Mouse (Mus musculus): ENCODE results near the gene Msln.

Gene Msln

GRCm38 (mm10) chr17:25754241-25754640 lies at the start of gene Msln:
Gene Msln (minus strand): TSS chr17:25754378.
- no peak for DNase-seq (ENCODE audit: low spot score in 2 of 2)

- DNase-seq (ENCODE audit: low spot score in 2 of 2), result no peak
Observed at GRCm38 (mm10) chr17:25802825-25803517, 48.8 kb upstream of the Msln start.

- DNase-seq (ENCODE audit: low spot score in 2 of 2), result peak; percentile 55 to 72
Observed at GRCm38 (mm10) chr17:25801029-25801428, 46.9 kb upstream of the Msln start.

GRCm38 (mm10) chr17:25796951-25797369 lies 42.8 kb upstream of the Msln start, which contains the start of gene Metrn:
Gene Metrn (minus strand): TSS chr17:25797136.
- DNase-seq (ENCODE audit: low spot score in 2 of 2), result peak; percentile 87 to 93

- DNase-seq (ENCODE audit: low spot score in 2 of 2), result peak in 1 of 2 experiments; percentile 25
Observed at GRCm38 (mm10) chr17:25796211-25796771, 42.1 kb upstream of the Msln start.

- DNase-seq (ENCODE audit: low spot score in 2 of 2), result no peak
Observed at GRCm38 (mm10) chr17:25795609-25796092, 41.5 kb upstream of the Msln start, which contains the start of gene AC134908.4. Gene AC134908.4 (minus strand): TSS chr17:25795659.

- no peak for DNase-seq (ENCODE audit: low spot score in 2 of 2)
Observed at GRCm38 (mm10) chr17:25794998-25795397, 40.8 kb upstream of the Msln start.

GRCm38 (mm10) chr17:25794197-25794596 lies 40.0 kb upstream of the Msln start:
- no peak for DNase-seq (ENCODE audit: low spot score in 2 of 2)

GRCm38 (mm10) chr17:25792615-25793014 lies 38.4 kb upstream of the Msln start, which contains the start of gene Fam173a:
Gene Fam173a (minus strand): TSS chr17:25792901.
- DNase-seq (ENCODE audit: low spot score in 2 of 2), result peak; percentile 81 to 82

GRCm38 (mm10) chr17:25791843-25792527 lies 37.8 kb upstream of the Msln start:
- DNase-seq (ENCODE audit: low spot score in 2 of 2), result peak; percentile 76 to 84

- DNase-seq (ENCODE audit: low spot score in 2 of 2), result no peak
Observed at GRCm38 (mm10) chr17:25791320-25791842, 37.2 kb upstream of the Msln start.

GRCm38 (mm10) chr17:25786781-25787504 lies 32.8 kb upstream of the Msln start:
- DNase-seq (ENCODE audit: low spot score in 2 of 2), result no peak

GRCm38 (mm10) chr17:25786280-25786679 lies 32.1 kb upstream of the Msln start, which contains the start of gene Ccdc78:
Gene Ccdc78 (plus strand): TSS chr17:25786580.
- no peak for DNase-seq (ENCODE audit: low spot score in 2 of 2)

- DNase-seq (ENCODE audit: low spot score in 2 of 2), result peak; percentile 86 to 96
Observed at GRCm38 (mm10) chr17:25785281-25785745, 31.1 kb upstream of the Msln start, which contains the start of gene Haghl. Gene Haghl (minus strand): TSS chr17:25785673.

GRCm38 (mm10) chr17:25783861-25784574 lies 29.8 kb upstream of the Msln start:
- no peak for DNase-seq (ENCODE audit: low spot score in 2 of 2)

- no peak for DNase-seq (ENCODE audit: low spot score in 2 of 2)
Observed at GRCm38 (mm10) chr17:25783086-25783485, 28.9 kb upstream of the Msln start.

- DNase-seq (ENCODE audit: low spot score in 2 of 2), result no peak
Observed at GRCm38 (mm10) chr17:25781339-25781738, 27.2 kb upstream of the Msln start.

GRCm38 (mm10) chr17:25777948-25778347 lies 23.8 kb upstream of the Msln start:
- DNase-seq (ENCODE audit: low spot score in 2 of 2), result no peak

- DNase-seq (ENCODE audit: low spot score in 2 of 2), result no peak
Observed at GRCm38 (mm10) chr17:25775318-25776062, 21.3 kb upstream of the Msln start.

All from thymus, postnatal 10 days (tissue).